22 mouse cellular contexts compared by ENCODE assay signal in the genomic region with DNA sequence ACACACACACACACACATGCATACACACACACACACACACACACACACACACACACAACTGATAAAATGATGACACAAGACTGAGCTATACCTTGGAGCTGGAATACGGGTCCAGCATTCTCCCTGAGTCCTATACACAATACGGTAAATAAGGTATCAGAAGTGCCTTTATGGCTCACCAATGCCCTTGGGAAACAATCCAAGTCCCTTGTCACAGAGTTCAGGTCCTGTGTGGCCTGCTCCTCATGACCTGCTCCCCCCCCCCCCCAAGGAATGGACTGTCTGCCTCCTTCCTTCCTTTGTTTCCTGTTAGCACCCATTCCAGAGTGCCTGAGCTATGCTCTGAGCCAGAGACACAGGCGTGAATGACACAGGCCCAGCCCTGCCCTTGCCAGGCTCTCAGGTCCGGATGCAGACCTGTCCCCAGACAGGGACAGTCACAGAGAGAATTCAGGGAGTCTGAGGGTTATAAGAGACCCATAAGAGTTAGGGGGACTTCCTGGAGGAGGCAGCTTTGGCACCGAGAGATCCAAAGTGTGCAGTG. TPM values are rescaled to one million over a fixed set of nuclear protein-coding genes. Genes with fewer than 3 reads are reported as not detected.
DNase-seq lines count a peak whose midpoint lies in the region; ATAC-seq lines count a peak whose summit lies in the region.
"Had no signal": no experiment of that assay in that cellular context is flagged by ENCODE, and none has a peak within 500 bp of the region (broad histone marks: within the 10 kb centered on the region; RNA-seq: fewer than 3 reads in every experiment).

No protein-coding gene starts in this region.

- H3K27ac ChIP-seq in kidney, embryonic 16.5 days (ENCODE audit: low read length) = no peak overlapping the region
- H3K27ac ChIP-seq in liver, embryonic 12.5 days = peak overlapping the region; percentile 33; the same call in 1 of the 2 replicates
- H3K27ac ChIP-seq in hindbrain, embryonic 11.5 days (ENCODE audit: low read depth, low read length) = no peak overlapping the region
- H3K27ac ChIP-seq: embryonic facial prominence, embryonic 15.5 days; forebrain, embryonic 10.5 days; left cerebral cortex, adult 2 months; limb, embryonic 12.5 days had no signal

- 68% methylated on average over 5 of the region's 5 CpGs for whole genome bisulfite sequencing in kidney, embryonic 16.5 days
- 57% methylated on average over 5 of the region's 5 CpGs for WGBS in liver, embryonic 12.5 days (ENCODE audit: insufficient replicate concordance)
- 64% methylated on average over 5 of the region's 5 CpGs for WGBS in hindbrain, embryonic 11.5 days

- H3K9me3 ChIP-seq in kidney, embryonic 16.5 days (ENCODE audit: low read length) = no peaks in the 10 kb centered on the region
- H3K9me3 ChIP-seq in megakaryocyte, embryonic 14.5 days = no peaks in the 10 kb centered on the region
- no peaks in the 10 kb centered on the region for H3K9me3 ChIP-seq in liver, embryonic 12.5 days (replicated peaks)
- H3K9me3 ChIP-seq in hindbrain, embryonic 11.5 days (ENCODE audit: control insufficient read depth, low read length) = no peaks in the 10 kb centered on the region
- H3K9me3 ChIP-seq: embryonic facial prominence, embryonic 15.5 days; forebrain, embryonic 10.5 days; limb, embryonic 12.5 days had no signal

- no peaks in the 10 kb centered on the region for H3K36me3 ChIP-seq in kidney, embryonic 16.5 days (ENCODE audit: insufficient read depth, low read length)
- peaks cover 50% of the 10 kb centered on the region for H3K36me3 ChIP-seq in megakaryocyte, embryonic 14.5 days (replicated peaks; ENCODE audit: low read length)
- H3K36me3 ChIP-seq in liver, embryonic 12.5 days = no peaks in the 10 kb centered on the region
- no peaks in the 10 kb centered on the region for H3K36me3 ChIP-seq in hindbrain, embryonic 11.5 days (ENCODE audit: control insufficient read depth, insufficient read depth, low read length)
- H3K36me3 ChIP-seq: embryonic facial prominence, embryonic 15.5 days; forebrain, embryonic 10.5 days; limb, embryonic 12.5 days had no signal

- H3K4me1 ChIP-seq in kidney, embryonic 16.5 days (ENCODE audit: insufficient read depth, low read length) = peaks cover 13% of the 10 kb centered on the region
- peaks cover 93% of the 10 kb centered on the region for H3K4me1 ChIP-seq in megakaryocyte, embryonic 14.5 days
- H3K4me1 ChIP-seq in liver, embryonic 12.5 days = peaks cover 56% of the 10 kb centered on the region
- H3K4me1 ChIP-seq in hindbrain, embryonic 11.5 days (replicated peaks; ENCODE audit: control insufficient read depth, insufficient read depth, low read length) = no peaks in the 10 kb centered on the region

- peaks cover 27% of the 10 kb centered on the region for H3K27me3 ChIP-seq in kidney, embryonic 16.5 days (ENCODE audit: insufficient read depth, low read length)
- H3K27me3 ChIP-seq in megakaryocyte, embryonic 14.5 days (replicated peaks) = no peaks in the 10 kb centered on the region
- peaks cover 43% of the 10 kb centered on the region for H3K27me3 ChIP-seq in liver, embryonic 12.5 days (replicated peaks)
- peaks cover 35% of the 10 kb centered on the region for H3K27me3 ChIP-seq in hindbrain, embryonic 11.5 days (ENCODE audit: control insufficient read depth, insufficient read depth, low read length)

- no peak overlapping the region for H3K4me3 ChIP-seq in kidney, embryonic 16.5 days (ENCODE audit: low read length)
- H3K4me3 ChIP-seq in megakaryocyte, embryonic 14.5 days (replicated peaks) = peak overlapping the region; percentile 69
- no peak overlapping the region for H3K4me3 ChIP-seq in liver, embryonic 12.5 days
- H3K4me3 ChIP-seq in hindbrain, embryonic 11.5 days (ENCODE audit: low read depth, low read length) = no peak overlapping the region
- H3K4me3 ChIP-seq: embryonic facial prominence, embryonic 15.5 days; forebrain, embryonic 10.5 days; left cerebral cortex, adult 2 months; limb, embryonic 12.5 days had no signal

- no peak overlapping the region for H3K4me2 ChIP-seq in kidney, embryonic 16.5 days (replicated peaks; ENCODE audit: low read depth, low read length)
- no peak overlapping the region for H3K4me2 ChIP-seq in liver, embryonic 12.5 days
- H3K4me2 ChIP-seq in hindbrain, embryonic 11.5 days (replicated peaks; ENCODE audit: low read depth, low read length) = no peak overlapping the region
- H3K4me2 ChIP-seq: embryonic facial prominence, embryonic 15.5 days; limb, embryonic 12.5 days had no signal

- H3K9ac ChIP-seq in kidney, embryonic 16.5 days (replicated peaks; ENCODE audit: low read length) = no peak overlapping the region
- no peak overlapping the region for H3K9ac ChIP-seq in liver, embryonic 12.5 days
- H3K9ac ChIP-seq in hindbrain, embryonic 11.5 days (ENCODE audit: low read depth, low read length) = no peak overlapping the region
- H3K9ac ChIP-seq: embryonic facial prominence, embryonic 15.5 days; limb, embryonic 12.5 days had no signal

- DNase-seq in kidney, adult 11 months = peak; percentile 65
- no peak for DNase-seq in hindbrain, embryonic 11.5 days (ENCODE audit: low spot score)
- no peak for DNase-seq in spleen, postnatal 36 days (ENCODE audit: low spot score in 2 of 2)
- DNase-seq: cerebellum, adult 11 months; cerebellum, postnatal 14 days; embryo, embryonic 11 days; gastrocnemius, postnatal 10 days; heart, postnatal 14 days; thymus, adult 18-20 months had no signal

- no peak for ATAC-seq in kidney, embryonic 16.5 days (ENCODE audit: low FRiP score, low TSS enrichment)
- ATAC-seq in megakaryocyte, adult 5-6 weeks (ENCODE audit: poor library complexity, severe bottlenecking) = no peak
- ATAC-seq in liver, embryonic 12.5 days = no peak
- no peak for ATAC-seq in hindbrain, embryonic 11.5 days (ENCODE audit: low FRiP score)
- ATAC-seq: hindbrain, embryonic 16.5 days; intestine, postnatal 0 days had no signal

RNA-seq across cellular contexts. Expression of a gene that starts 3.5 kb away (rescaled TPM):
- polyA plus RNA-seq in kidney, embryonic 16.5 days (2015; fragmentation: Nextera tagmentation; extraction: Ambion mirVana) = 2.9 and 3.8 TPM in 2 replicates
- 40.8 and 53.6 TPM in 2 replicates for polyA plus RNA-seq in megakaryocyte, embryonic 14.5 days (2012; ENCODE audit: insufficient read depth, low replicate concordance)
- total RNA-seq in megakaryocyte, adult 5-6 weeks (2015) = 0.09 and 0.14 TPM in 2 replicates
- 0.28 and 0.62 TPM in 2 replicates for total RNA-seq in megakaryocyte, adult 5-6 weeks (2017)
- polyA plus RNA-seq in liver, embryonic 12.5 days (2016; fragmentation: Nextera tagmentation; extraction: Ambion mirVana) = 3.6 and 3.9 TPM in 2 replicates
- 0.66 and 0.76 TPM in 2 replicates for polyA plus RNA-seq in hindbrain, embryonic 11.5 days (2014; fragmentation: Nextera tagmentation; extraction: Ambion mirVana)

RNA-seq across cellular contexts. Expression of a gene that starts 8.1 kb away (rescaled TPM):
- 6.8 and 6.9 TPM in 2 replicates for polyA plus RNA-seq in kidney, embryonic 16.5 days (2015; fragmentation: Nextera tagmentation; extraction: Ambion mirVana)
- polyA plus RNA-seq in megakaryocyte, embryonic 14.5 days (2012; ENCODE audit: insufficient read depth, low replicate concordance) = 102 and 169 TPM in 2 replicates
- total RNA-seq in megakaryocyte, adult 5-6 weeks (2015) = 11.4 and 14.7 TPM in 2 replicates
- 6.4 and 9.4 TPM in 2 replicates for total RNA-seq in megakaryocyte, adult 5-6 weeks (2017)
- polyA plus RNA-seq in liver, embryonic 12.5 days (2016; fragmentation: Nextera tagmentation; extraction: Ambion mirVana) = 3.8 and 4.2 TPM in 2 replicates
- polyA plus RNA-seq in hindbrain, embryonic 11.5 days (2014; fragmentation: Nextera tagmentation; extraction: Ambion mirVana) = 11.5 and 13.3 TPM in 2 replicates

RNA-seq across cellular contexts. Expression of a gene that starts 41.5 kb away (rescaled TPM):
- polyA plus RNA-seq in kidney, embryonic 16.5 days (2015; fragmentation: Nextera tagmentation; extraction: Ambion mirVana) = 1.8 and 2.2 TPM in 2 replicates
- polyA plus RNA-seq in megakaryocyte, embryonic 14.5 days (2012; ENCODE audit: insufficient read depth, low replicate concordance) = 5.5 and 6.5 TPM in 2 replicates
- total RNA-seq in megakaryocyte, adult 5-6 weeks (2015) = 3.9 and 6.2 TPM in 2 replicates
- total RNA-seq in megakaryocyte, adult 5-6 weeks (2017) = 2.7 and 4.0 TPM in 2 replicates
- 2.1 TPM in 2 replicates for polyA plus RNA-seq in liver, embryonic 12.5 days (2016; fragmentation: Nextera tagmentation; extraction: Ambion mirVana)
- 2.4 and 2.5 TPM in 2 replicates for polyA plus RNA-seq in hindbrain, embryonic 11.5 days (2014; fragmentation: Nextera tagmentation; extraction: Ambion mirVana)

RNA-seq across cellular contexts. Expression of a gene that starts 41.5 kb away (rescaled TPM):
- 89.7 and 94.2 TPM in 2 replicates for polyA plus RNA-seq in kidney, embryonic 16.5 days (2015; fragmentation: Nextera tagmentation; extraction: Ambion mirVana)
- polyA plus RNA-seq in megakaryocyte, embryonic 14.5 days (2012; ENCODE audit: insufficient read depth, low replicate concordance) = 608 and 613 TPM in 2 replicates
- 27.1 and 32.1 TPM in 2 replicates for total RNA-seq in megakaryocyte, adult 5-6 weeks (2015)
- 15.3 and 18.0 TPM in 2 replicates for total RNA-seq in megakaryocyte, adult 5-6 weeks (2017)
- 68.4 and 68.6 TPM in 2 replicates for polyA plus RNA-seq in liver, embryonic 12.5 days (2016; fragmentation: Nextera tagmentation; extraction: Ambion mirVana)
- polyA plus RNA-seq in hindbrain, embryonic 11.5 days (2014; fragmentation: Nextera tagmentation; extraction: Ambion mirVana) = 45.7 and 49.8 TPM in 2 replicates

RNA-seq across cellular contexts. Expression of a gene that starts 51.0 kb away (rescaled TPM):
- polyA plus RNA-seq in kidney, embryonic 16.5 days (2015; fragmentation: Nextera tagmentation; extraction: Ambion mirVana) = 0.11 and 0.14 TPM in 2 replicates
- polyA plus RNA-seq in megakaryocyte, embryonic 14.5 days (2012; ENCODE audit: insufficient read depth, low replicate concordance) = 1.3 and 2.9 TPM in 2 replicates
- total RNA-seq in megakaryocyte, adult 5-6 weeks (2015) = 0.23 TPM in 1 of 2 replicates, not detected in the other
- not detected in 2 replicates for total RNA-seq in megakaryocyte, adult 5-6 weeks (2017)
- not detected in 2 replicates for polyA plus RNA-seq in liver, embryonic 12.5 days (2016; fragmentation: Nextera tagmentation; extraction: Ambion mirVana)
- 0.10 and 0.17 TPM in 2 replicates for polyA plus RNA-seq in hindbrain, embryonic 11.5 days (2014; fragmentation: Nextera tagmentation; extraction: Ambion mirVana)
- total RNA-seq: gastrocnemius, postnatal 10 days; heart, adult 8-10 months; heart, postnatal 14 days had no signal
- polyA plus RNA-seq: intestine, postnatal 0 days; neural tube, embryonic 11.5 days; stomach, embryonic 14.5 days had no signal
